Mouse (Mus musculus) hindbrain, embryonic 13.5 days (tissue): ENCODE results near the gene Taf5. TPM values are rescaled to one million over a fixed set of nuclear protein-coding genes. Genes with fewer than 3 reads are reported as not detected.

ENCODE experiments used
- ATAC-seq: fragments of 200-750 bp; cut with Nextera tagmentation; 2 replicates; pipeline ENCODE4 v1.8.0; 2017; ENCODE audit warnings: moderate TSS enrichment; ENCODE audit not compliant: low FRiP score
- H3K27ac ChIP-seq: fragments of 300-500 bp; sonication (generic); 2 replicates; pipeline ENCODE4 v1.5.1; 2015; ENCODE audit warnings: inconsistent platforms, mild to moderate bottlenecking, moderate library complexity
- H3K27me3 ChIP-seq: fragments of 300-500 bp; sonication (generic); 2 replicates; pipeline ENCODE4 v1.6.1; 2015; ENCODE audit warnings: mild to moderate bottlenecking, inconsistent platforms
- H3K36me3 ChIP-seq: fragments of 300-500 bp; sonication (generic); 2 replicates; pipeline ENCODE4 v1.6.1; 2015; ENCODE audit warnings: mild to moderate bottlenecking, inconsistent platforms
- H3K4me1 ChIP-seq: fragments of 300-500 bp; sonication (generic); replicated peaks from 2 replicates; pipeline ENCODE4 v1.6.1; 2015; ENCODE audit warnings: inconsistent platforms
- H3K4me2 ChIP-seq: fragments of 300-500 bp; sonication (generic); 2 replicates; pipeline ENCODE4 v1.6.1; 2015; ENCODE audit warnings: inconsistent platforms, mild to moderate bottlenecking, moderate library complexity
- H3K4me3 ChIP-seq: fragments of 300-500 bp; sonication (generic); 2 replicates; pipeline ENCODE4 v1.5.1; 2015; ENCODE audit warnings: mild to moderate bottlenecking, inconsistent platforms
- H3K9ac ChIP-seq: fragments of 300-500 bp; sonication (generic); 2 replicates; pipeline ENCODE4 v1.6.1; 2015; ENCODE audit warnings: mild to moderate bottlenecking, inconsistent platforms
- H3K9me3 ChIP-seq: fragments of 300-500 bp; sonication (generic); 2 replicates; pipeline ENCODE4 v1.6.1; 2016; ENCODE audit warnings: inconsistent platforms
- WGBS: fragments of 180-500 bp; shearing (Covaris S2); methylation state at CpG from one replicate; pipeline ENCODE4 v1.1.7; 2015; 5-methylcytosine and 5-hydroxymethylcytosine counted together
- polyA plus RNA-seq: library from polyadenylated mRNA; unstranded; fragments of >200 nt; fragmentation: Nextera tagmentation; extraction: Ambion mirVana; gene quantifications from 2 replicates; pipeline ENCODE4 v1.2.1, GENCODE M21; 2015

The Taf5 gene
- polyA plus RNA-seq, 1 experiment from 2014 or later = 6.0 TPM

DNA sequence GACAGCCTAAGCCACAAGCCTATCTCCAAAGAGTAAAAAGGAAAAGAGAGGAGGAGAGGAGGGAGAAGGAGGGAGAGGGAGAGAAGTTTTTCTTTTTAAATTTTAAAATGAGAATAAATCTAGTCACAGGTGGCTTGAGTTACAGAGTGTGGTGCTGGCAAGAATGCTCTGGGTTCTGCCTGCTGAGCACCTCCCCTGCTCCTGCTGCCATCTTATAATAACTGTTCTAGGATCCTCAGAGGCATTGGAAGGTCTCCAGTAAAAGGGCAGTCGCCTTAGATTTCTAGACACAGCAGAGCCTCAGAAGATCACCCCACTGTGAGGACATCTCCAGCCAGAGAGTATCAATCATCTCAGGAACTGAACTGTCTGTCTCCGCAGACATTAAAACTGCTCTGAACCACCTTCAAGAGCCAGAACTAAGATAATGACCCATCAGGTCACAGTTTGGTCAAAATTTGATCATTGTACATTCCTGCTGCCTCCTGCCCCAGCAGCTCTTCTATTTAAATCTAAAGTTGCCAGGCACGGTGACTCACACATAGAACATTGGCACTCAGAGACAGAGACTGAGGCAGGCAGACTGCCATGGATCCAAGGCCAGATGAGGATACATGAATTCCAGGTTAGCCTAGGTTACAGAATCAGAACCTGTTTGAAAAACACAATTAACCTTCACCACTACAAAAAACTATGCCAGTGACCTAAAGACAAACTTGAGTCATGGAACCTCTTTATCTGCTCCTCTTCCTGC lies 26.6 kb upstream of the Taf5 start:
- Histone ChIP-seq H3K27ac (no peak overlapping the region), H3K4me2 (no peak overlapping the region), H3K4me1 (no peaks in the 10 kb centered on the region), H3K9me3 (no peaks in the 10 kb centered on the region), H3K27me3 (no peaks in the 10 kb centered on the region), H3K4me3 (no peak overlapping the region), H3K36me3 (peaks cover 66% of the 10 kb centered on the region), H3K9ac (no peak overlapping the region)
- no peak for ATAC-seq
- WGBS = 96% methylated on average over 3 of the region's 3 CpGs

DNA sequence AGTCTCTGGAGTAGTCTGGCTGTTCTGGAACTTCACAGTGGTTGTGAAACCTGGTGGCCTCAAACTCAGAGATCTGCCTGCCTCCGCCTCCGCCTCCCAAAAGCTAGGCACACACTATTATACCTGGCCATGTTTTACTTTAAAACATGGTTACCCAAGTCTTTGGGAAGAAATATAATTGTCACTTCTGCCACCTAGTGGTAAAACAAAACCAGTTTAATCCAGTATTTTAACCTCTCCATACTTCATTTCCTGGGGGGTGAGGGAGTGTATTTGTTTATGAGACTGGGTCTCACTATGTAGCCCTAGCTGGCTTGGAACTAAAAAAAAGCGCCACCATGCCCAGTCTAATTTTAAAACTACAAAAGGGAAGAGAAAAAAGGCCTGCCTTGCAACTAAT lies 23.9 kb upstream of the Taf5 start:
- Histone ChIP-seq H3K9me3 (no peaks in the 10 kb centered on the region), H3K4me2 (no peak overlapping the region), H3K36me3 (peaks cover 69% of the 10 kb centered on the region), H3K27ac (no peak overlapping the region), H3K4me1 (peaks cover 4% of the 10 kb centered on the region), H3K27me3 (no peaks in the 10 kb centered on the region), H3K4me3 (no peak overlapping the region), H3K9ac (no peak overlapping the region)
- ATAC-seq = no peak
- 91% methylated on average over 3 of the region's 3 CpGs for WGBS

DNA sequence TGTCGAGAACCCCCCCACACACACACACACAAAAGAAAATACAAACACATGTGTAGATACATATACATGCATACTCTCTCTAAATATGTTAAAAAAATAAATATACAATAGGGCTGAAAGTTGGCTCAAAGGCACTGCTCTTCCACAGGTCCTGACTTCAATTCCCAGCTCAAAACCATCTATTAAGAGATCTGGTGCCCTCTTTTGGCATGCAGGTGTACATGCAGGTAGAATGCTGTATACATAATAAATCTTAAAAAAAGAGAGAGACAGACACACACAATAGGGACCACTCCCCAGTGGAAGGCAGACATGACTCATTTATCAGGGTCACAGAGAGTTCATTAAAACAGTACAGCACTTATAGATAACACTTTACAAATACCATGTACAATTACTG lies 21.2 kb upstream of the Taf5 start:
- H3K9ac ChIP-seq = no peak overlapping the region
- no peak overlapping the region for H3K4me3 ChIP-seq
- no peaks in the 10 kb centered on the region for H3K9me3 ChIP-seq
- WGBS = 95% methylated on average over 1 of the region's 1 CpGs
- H3K4me1 ChIP-seq = peaks cover 21% of the 10 kb centered on the region
- no peak for ATAC-seq
- H3K27ac ChIP-seq = no peak overlapping the region
- no peak overlapping the region for H3K4me2 ChIP-seq
- no peaks in the 10 kb centered on the region for H3K27me3 ChIP-seq
- peaks cover 44% of the 10 kb centered on the region for H3K36me3 ChIP-seq

DNA sequence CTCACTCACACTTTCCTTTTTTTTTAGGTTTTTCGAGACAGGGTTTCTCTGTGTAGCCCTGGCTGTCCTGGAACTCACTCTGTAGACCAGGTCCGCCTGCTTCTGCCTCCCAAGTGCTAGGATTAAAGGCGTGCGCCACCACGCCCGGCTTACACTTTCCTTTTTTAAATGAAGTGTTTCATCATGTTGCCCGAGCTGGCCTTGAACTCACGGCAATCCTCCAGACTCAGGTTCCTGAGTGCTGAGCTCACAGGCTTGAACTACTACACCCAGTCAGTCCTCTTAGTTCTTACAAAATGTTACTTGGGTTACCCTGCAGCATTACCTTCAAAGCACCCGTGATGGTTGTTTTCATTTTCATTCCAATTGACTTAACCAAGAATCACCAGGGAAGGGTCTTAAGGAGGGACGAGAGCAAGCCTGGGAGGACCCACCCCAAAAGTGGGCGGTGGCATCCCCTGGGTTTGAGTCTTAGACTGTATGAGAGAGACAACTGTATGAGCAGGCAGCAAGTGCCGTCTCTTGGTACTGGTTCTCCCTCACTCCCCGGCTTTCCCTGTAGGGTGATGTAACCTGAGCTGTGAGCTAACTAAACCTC lies 20.2 kb upstream of the Taf5 start:
- ATAC-seq = no peak
- WGBS = 93% methylated on average over 13 of the region's 13 CpGs
- no peak overlapping the region for H3K4me2 ChIP-seq

DNA sequence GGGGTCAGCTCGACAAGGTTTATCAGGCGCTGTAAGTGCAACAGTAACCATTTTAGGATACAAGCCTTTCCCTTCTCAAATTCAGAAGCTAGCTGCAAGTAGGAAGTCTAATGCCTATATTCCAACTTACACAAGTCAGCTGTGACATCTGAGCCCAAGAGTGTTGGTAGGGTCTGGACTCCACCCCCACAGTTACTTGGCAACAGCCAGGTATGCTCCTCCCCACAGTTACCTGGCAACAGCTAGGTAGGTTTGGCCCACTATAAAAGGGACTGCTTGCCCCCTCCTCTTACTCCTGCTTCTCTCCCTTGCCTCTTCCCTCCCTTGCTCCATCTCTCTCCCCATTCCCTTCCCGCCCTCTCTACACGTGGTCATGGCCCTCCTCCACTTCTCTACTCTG lies 18.5 kb upstream of the Taf5 start:
- peak overlapping the region; percentile 92; the same call in 1 of the 2 replicates for H3K9ac ChIP-seq

More for the DNA sequence above, 20.2 kb upstream of the Taf5 start:
- no peaks in the 10 kb centered on the region for H3K9me3 ChIP-seq
- H3K36me3 ChIP-seq = peaks cover 39% of the 10 kb centered on the region
- H3K4me1 ChIP-seq = peaks cover 21% of the 10 kb centered on the region
- H3K9ac ChIP-seq = no peak overlapping the region
- H3K27me3 ChIP-seq = no peaks in the 10 kb centered on the region
- no peak overlapping the region for H3K27ac ChIP-seq
- H3K4me3 ChIP-seq = no peak overlapping the region

DNA sequence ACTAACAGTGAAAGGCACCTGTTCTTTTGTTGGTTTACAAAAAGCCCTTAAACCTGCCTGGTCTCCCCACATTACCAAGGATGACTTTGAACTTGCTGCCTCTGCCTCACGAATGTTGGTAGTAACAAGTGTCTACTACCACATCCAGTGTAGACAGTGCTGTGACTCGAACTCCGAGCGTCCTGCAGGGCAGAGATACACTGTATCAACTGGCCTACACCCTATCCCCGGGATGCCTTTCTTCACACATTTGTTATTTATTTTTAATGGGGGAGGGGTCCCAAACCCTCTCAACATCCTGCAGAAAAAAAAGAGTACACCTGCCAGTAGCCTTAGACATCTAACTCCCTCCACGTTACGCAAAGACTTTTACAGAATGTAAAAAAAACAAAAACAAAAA lies 17.7 kb upstream of the Taf5 start:
- H3K27ac ChIP-seq = peak overlapping the region; percentile 96
- peak overlapping the region; percentile 74 for H3K4me2 ChIP-seq
- no peaks in the 10 kb centered on the region for H3K27me3 ChIP-seq
- peak overlapping the region; percentile 92 for H3K9ac ChIP-seq
- no peaks in the 10 kb centered on the region for H3K9me3 ChIP-seq
- peak overlapping the region; percentile 88 for H3K4me3 ChIP-seq
- 13% methylated on average over 7 of the region's 7 CpGs for WGBS
- no peak for ATAC-seq
- peaks cover 21% of the 10 kb centered on the region for H3K4me1 ChIP-seq
- H3K36me3 ChIP-seq = peaks cover 31% of the 10 kb centered on the region

More for the DNA sequence above, 18.5 kb upstream of the Taf5 start:
- Histone ChIP-seq H3K4me1 (peaks cover 21% of the 10 kb centered on the region), H3K4me3 (0 out of 2 replicates have a peak overlapping the region, but pooled peaks have one; percentile 88), H3K36me3 (peaks cover 35% of the 10 kb centered on the region), H3K4me2 (peak overlapping the region; percentile 74), H3K27ac (no peak overlapping the region), H3K27me3 (no peaks in the 10 kb centered on the region), H3K9me3 (no peaks in the 10 kb centered on the region)
- ATAC-seq = no peak
- WGBS = 65% methylated on average over 4 of the region's 4 CpGs

DNA sequence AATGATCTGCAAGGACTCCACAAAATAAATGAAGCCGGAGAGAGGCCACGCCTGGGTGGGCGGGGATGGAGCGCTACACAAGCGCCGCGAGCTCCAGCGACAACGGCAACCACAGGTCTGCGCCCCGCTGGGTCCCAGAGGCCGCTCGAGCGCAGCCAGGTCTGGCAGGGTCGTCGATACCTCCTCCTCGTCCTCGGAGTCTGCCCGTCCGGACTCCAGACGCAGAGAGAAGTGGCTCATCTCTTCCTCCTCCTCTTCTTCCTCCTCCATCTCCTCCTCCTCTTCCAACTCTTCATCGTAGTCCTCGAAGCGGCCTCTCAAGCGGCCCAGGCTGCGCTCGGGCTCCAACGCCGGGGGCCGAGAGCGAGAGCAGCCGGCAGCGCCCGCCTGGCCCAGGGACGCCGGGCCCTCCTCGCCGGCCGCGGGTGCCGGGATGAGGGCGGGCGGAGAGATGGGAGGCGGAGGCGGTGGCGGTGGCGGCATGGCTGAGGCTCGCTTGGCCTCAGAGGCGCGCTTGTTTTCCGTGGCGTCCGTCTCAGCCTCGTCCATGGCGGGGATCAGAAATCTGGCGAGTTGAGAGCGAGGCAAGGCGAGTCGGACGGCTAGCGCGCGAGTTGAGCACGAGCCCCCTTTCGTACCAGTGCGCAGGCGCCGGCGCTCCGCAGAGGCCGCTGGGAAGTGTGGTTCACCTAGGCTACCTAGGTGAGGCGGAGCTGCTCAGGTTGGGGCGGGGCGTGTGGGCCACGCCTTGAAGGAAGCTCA lies 17.1 kb upstream of the Taf5 start, which contains the start of gene Pcgf6:
Gene Pcgf6 (minus strand): TSS at position 636 of the 762 bp plus-strand sequence.
- Histone ChIP-seq H3K9ac (peak within 1 kb of the TSS; percentile 92), H3K4me3 (peak within 1 kb of the TSS; percentile 88), H3K4me2 (peak within 1 kb of the TSS; percentile 74), H3K36me3 (peaks cover 27% of the 10 kb centered on the region), H3K27me3 (no peaks in the 10 kb centered on the region), H3K4me1 (peaks cover 21% of the 10 kb centered on the region), H3K27ac (peak within 1 kb of the TSS; percentile 96), H3K9me3 (no peaks in the 10 kb centered on the region)
- ATAC-seq = peak; percentile 93
- WGBS = under 1% methylated on average over 75 of the region's 75 CpGs

DNA sequence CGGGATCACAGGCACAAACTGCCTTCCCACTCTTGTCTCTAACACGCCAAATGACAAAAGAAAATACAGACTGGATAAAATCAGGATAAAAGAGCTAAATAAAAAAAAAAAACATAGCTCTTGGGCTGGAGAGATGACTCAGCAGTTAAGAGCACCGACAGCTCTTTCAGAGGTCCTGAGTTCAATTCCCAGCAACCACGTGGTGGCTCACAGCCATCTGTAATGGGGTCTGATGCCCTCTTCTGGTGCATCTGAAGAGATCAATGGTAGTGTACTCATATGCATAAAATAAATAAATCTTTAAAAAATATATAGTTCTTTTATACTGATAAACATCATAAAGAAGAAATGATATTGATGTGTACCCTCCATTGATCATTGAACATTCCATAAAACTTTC lies 14.6 kb upstream of the Taf5 start:
- no peaks in the 10 kb centered on the region for H3K27me3 ChIP-seq
- H3K36me3 ChIP-seq = peaks cover 3% of the 10 kb centered on the region; the same call in 1 of the 2 replicates
- H3K4me2 ChIP-seq = no peak overlapping the region
- H3K9ac ChIP-seq = no peak overlapping the region
- H3K27ac ChIP-seq = no peak overlapping the region
- peaks cover 21% of the 10 kb centered on the region for H3K4me1 ChIP-seq
- H3K9me3 ChIP-seq = no peaks in the 10 kb centered on the region
- ATAC-seq = no peak
- no peak overlapping the region for H3K4me3 ChIP-seq
- WGBS = 80% methylated on average over 4 of the region's 4 CpGs

DNA sequence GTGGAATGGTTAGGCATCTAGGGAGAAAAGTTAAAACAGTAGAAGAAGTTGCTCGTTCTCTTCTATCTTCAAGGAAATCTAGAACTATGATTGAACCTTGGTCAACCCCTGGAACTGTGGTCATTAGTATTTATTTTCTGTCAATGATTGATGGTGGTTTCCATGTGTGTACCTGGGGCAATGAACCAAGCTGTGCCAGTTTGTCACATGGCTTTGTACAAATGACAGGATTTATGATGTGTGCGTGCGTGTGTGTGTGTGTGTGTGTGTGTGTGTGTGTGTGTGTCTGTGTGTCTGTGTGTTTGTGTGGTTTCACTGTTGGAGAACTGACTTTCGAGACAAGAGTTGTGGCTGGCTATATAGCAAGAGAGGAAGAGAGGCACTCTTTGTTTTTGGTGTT lies 14.1 kb upstream of the Taf5 start:
- Histone ChIP-seq H3K27me3 (no peaks in the 10 kb centered on the region), H3K27ac (no peak overlapping the region), H3K9me3 (no peaks in the 10 kb centered on the region), H3K4me1 (peaks cover 17% of the 10 kb centered on the region), H3K4me3 (no peak overlapping the region), H3K9ac (no peak overlapping the region), H3K36me3 (no peaks in the 10 kb centered on the region), H3K4me2 (no peak overlapping the region)
- WGBS = 92% methylated on average over 4 of the region's 4 CpGs
- no peak for ATAC-seq

DNA sequence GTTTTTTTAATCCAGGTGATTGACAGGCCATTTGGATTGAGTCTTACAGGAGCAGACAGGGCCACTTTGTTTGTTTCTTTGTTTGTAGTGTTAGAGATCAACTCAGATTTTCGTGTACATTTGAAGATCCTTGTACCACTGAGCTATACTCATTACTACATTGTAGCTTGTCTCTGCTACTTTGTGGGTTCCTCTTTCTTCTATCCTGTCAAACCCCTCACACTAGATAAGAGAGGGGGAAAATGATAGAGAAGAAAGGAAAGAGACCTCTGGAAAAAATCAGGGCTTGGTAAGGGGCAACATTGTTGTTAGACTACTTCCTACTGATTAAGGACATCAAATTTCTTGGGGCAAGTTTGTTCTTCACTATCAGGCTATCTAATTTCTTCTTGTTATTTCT lies 9.9 kb upstream of the Taf5 start:
- no peaks in the 10 kb centered on the region for H3K4me1 ChIP-seq

DNA sequence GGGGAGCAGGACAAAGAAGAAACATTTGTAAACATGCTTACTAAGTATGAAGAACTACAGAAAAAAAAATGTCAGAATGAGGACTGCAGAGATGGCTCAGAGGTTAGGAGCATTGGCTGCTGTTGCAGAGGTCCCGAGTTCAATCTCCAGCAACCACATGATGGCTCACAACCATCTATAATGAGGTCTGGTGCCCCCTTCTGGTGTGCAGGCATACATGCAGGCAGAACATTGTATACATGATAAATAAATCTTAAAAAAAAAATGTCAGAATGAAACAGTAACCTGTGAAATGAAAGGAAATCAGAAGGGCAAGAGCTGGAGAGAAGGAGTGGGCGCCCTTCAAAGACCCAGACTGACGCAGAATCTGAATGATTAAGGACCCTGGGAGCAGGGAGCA lies 1.7 kb upstream of the Taf5 start:
- Histone ChIP-seq H3K27me3 (no peaks in the 10 kb centered on the region), H3K27ac (no peak overlapping the region), H3K9ac (no peak overlapping the region), H3K4me1 (peaks cover 11% of the 10 kb centered on the region), H3K4me3 (no peak overlapping the region), H3K36me3 (peaks cover 1% of the 10 kb centered on the region; the same call in 1 of the 2 replicates), H3K4me2 (no peak overlapping the region), H3K9me3 (no peaks in the 10 kb centered on the region)
- WGBS = 84% methylated on average over 3 of the region's 3 CpGs
- ATAC-seq = no peak

More for the DNA sequence above, 9.9 kb upstream of the Taf5 start:
- no peak for ATAC-seq
- 66% methylated on average over 1 of the region's 1 CpGs for WGBS
- Histone ChIP-seq H3K27ac (no peak overlapping the region), H3K9ac (no peak overlapping the region), H3K4me2 (no peak overlapping the region), H3K4me3 (no peak overlapping the region), H3K27me3 (no peaks in the 10 kb centered on the region), H3K36me3 (no peaks in the 10 kb centered on the region), H3K9me3 (no peaks in the 10 kb centered on the region)

DNA sequence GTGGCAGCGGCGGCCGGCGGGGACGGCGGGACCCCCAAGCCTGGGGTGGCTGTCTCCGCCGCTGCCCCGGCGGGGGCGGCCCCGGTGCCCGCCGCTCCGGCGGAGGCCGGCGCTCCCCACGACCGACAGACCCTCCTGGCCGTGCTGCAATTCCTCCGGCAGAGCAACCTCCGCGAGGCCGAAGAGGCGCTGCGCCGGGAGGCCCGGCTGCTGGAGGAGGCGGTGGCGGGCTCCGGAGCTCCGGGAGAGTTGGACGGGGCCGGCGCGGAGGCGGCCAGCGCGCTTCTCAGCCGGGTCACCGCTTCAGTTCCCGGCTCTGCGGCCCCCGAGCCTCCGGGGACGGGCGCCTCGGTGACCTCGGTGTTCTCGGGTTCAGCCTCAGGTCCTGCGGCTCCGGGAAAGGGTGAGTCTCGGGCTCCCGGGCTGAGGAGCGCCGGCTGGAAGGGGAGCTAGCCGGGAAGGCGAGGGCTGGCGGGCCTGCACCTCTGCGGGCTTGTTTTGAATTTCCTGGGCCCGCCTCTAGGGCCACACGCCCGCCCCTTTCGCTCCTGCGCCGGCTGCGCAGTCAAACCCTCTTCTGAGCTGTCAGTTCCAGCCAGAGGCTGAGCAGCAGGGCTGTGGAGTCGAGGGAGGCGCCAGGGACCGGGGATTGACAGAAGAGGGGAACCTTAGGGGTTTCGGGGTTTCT lies 522 bp downstream of the Taf5 start:
- Histone ChIP-seq H3K9me3 (no peaks in the 10 kb centered on the region), H3K27me3 (no peaks in the 10 kb centered on the region), H3K4me1 (peaks cover 11% of the 10 kb centered on the region), H3K27ac (peak overlapping the region; percentile 93), H3K4me2 (peak overlapping the region; percentile 70), H3K36me3 (peaks cover 22% of the 10 kb centered on the region), H3K4me3 (peak overlapping the region; percentile 99), H3K9ac (peak overlapping the region; percentile 98)
- WGBS = under 1% methylated on average over 66 of the region's 72 CpGs
- peak; percentile 90 for ATAC-seq
